Mouse (Mus musculus): ENCODE results near the gene Pde1b. TPM values are rescaled to one million over a fixed set of nuclear protein-coding genes. Genes with fewer than 3 reads are reported as not detected.
A peak's percentile ranks its signal among the peaks of the same experiment; 100 is the strongest.

The Pde1b gene
- total and polyA plus RNA-seq, 2 experiments from 2014 or later = 67.6 to 127 TPM

DNA sequence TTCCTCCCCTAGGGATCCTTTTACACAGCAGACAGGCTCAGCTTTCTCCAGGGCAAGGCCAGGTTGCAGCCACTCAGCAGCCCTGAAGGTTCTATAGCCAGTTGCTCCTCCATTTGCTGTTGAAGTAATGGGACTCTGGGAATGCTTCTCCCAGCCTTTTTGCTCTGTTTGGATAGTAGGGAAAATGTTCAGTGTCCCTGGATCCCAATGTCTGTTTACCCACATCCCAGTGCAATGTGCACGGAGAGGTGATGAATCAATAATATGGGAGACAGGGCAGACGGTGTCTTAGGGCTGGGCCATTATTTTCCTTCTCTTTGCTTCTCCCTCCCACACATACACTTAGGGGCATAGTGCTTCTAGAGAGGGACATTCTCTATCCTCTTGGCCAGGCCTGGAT lies 36.4 kb downstream of the Pde1b start:
- Histone ChIP-seq H3K27ac (no peak overlapping the region), H3K36me3 (ENCODE audit: insufficient read depth, low read length) (no peaks in the 10 kb centered on the region), H3K9me3 (ENCODE audit: low read length) (no peaks in the 10 kb centered on the region), H3K27me3 (ENCODE audit: insufficient read depth, low read length) (no peaks in the 10 kb centered on the region), H3K4me2 (ENCODE audit: low read depth, low read length) (no peak overlapping the region), H3K9ac (replicated peaks; ENCODE audit: low read length) (no peak overlapping the region), H3K4me1 (ENCODE audit: insufficient read depth, low read length) (no peaks in the 10 kb centered on the region), H3K4me3 (ENCODE audit: low read length) (no peak overlapping the region)
- DNase-seq (ENCODE audit: low spot score) (no peak), ATAC-seq (no peak)
- WGBS = 60% methylated on average over 2 of the region's 2 CpGs
- TF ChIP-seq CTCF (IDR thresholded peaks at IDR 0.05; ENCODE audit: low read depth) = no peak

- no peak overlapping the region for H3K27ac ChIP-seq
- no peaks in the 10 kb centered on the region for H3K36me3 ChIP-seq (ENCODE audit: insufficient read depth, low read length)
- no peaks in the 10 kb centered on the region for H3K27me3 ChIP-seq (ENCODE audit: insufficient read depth, low read length)
- no peak overlapping the region for H3K4me3 ChIP-seq (ENCODE audit: low read length)
- DNase-seq (ENCODE audit: low spot score) (no peak), ATAC-seq (no peak)
- H3K4me2 ChIP-seq (ENCODE audit: low read depth, low read length) = no peak overlapping the region
- WGBS = 86% methylated on average over 1 of the region's 1 CpGs
- H3K9me3 ChIP-seq (ENCODE audit: low read length) = no peaks in the 10 kb centered on the region
- no peak for TF ChIP-seq CTCF (IDR thresholded peaks at IDR 0.05; ENCODE audit: low read depth)
- no peaks in the 10 kb centered on the region for H3K4me1 ChIP-seq (ENCODE audit: insufficient read depth, low read length)
- H3K9ac ChIP-seq (replicated peaks; ENCODE audit: low read length) = no peak overlapping the region
Observed at GRCm38 (mm10) chr15:103540646-103541045, 37.8 kb downstream of the Pde1b start.

GRCm38 (mm10) chr15:103542526-103542925 lies 39.7 kb downstream of the Pde1b start:
- Histone ChIP-seq H3K27ac (no peak overlapping the region), H3K9me3 (ENCODE audit: low read length) (no peaks in the 10 kb centered on the region), H3K4me1 (ENCODE audit: insufficient read depth, low read length) (no peaks in the 10 kb centered on the region), H3K4me3 (ENCODE audit: low read length) (no peak overlapping the region), H3K9ac (replicated peaks; ENCODE audit: low read length) (no peak overlapping the region), H3K4me2 (ENCODE audit: low read depth, low read length) (no peak overlapping the region), H3K27me3 (ENCODE audit: insufficient read depth, low read length) (no peaks in the 10 kb centered on the region), H3K36me3 (ENCODE audit: insufficient read depth, low read length) (no peaks in the 10 kb centered on the region)
- TF ChIP-seq CTCF (IDR thresholded peaks at IDR 0.05; ENCODE audit: low read depth) = no peak
- no peak for DNase-seq (ENCODE audit: low spot score)
- ATAC-seq = no peak

- no peak overlapping the region for H3K9ac ChIP-seq (replicated peaks; ENCODE audit: low read length)
- H3K36me3 ChIP-seq (ENCODE audit: insufficient read depth, low read length) = no peaks in the 10 kb centered on the region
- 89% methylated on average over 3 of the region's 3 CpGs for WGBS
- TF ChIP-seq CTCF (IDR thresholded peaks at IDR 0.05; ENCODE audit: low read depth) = peak; percentile 32
- H3K27ac ChIP-seq = no peak overlapping the region
- no peaks in the 10 kb centered on the region for H3K27me3 ChIP-seq (ENCODE audit: insufficient read depth, low read length)
- no peak overlapping the region for H3K4me3 ChIP-seq (ENCODE audit: low read length)
- H3K9me3 ChIP-seq (ENCODE audit: low read length) = no peaks in the 10 kb centered on the region
- DNase-seq (ENCODE audit: low spot score) (no peak), ATAC-seq (no peak)
- H3K4me1 ChIP-seq (ENCODE audit: insufficient read depth, low read length) = no peaks in the 10 kb centered on the region
- no peak overlapping the region for H3K4me2 ChIP-seq (ENCODE audit: low read depth, low read length)
Observed at GRCm38 (mm10) chr15:103547983-103548382, 45.1 kb downstream of the Pde1b start.

- ATAC-seq = no peak
- no peaks in the 10 kb centered on the region for H3K27me3 ChIP-seq (ENCODE audit: insufficient read depth, low read length)
- TF ChIP-seq CTCF (IDR thresholded peaks at IDR 0.05; ENCODE audit: low read depth) = no peak
- H3K4me1 ChIP-seq (ENCODE audit: insufficient read depth, low read length) = no peaks in the 10 kb centered on the region
- H3K4me2 ChIP-seq (ENCODE audit: low read depth, low read length) = no peak overlapping the region
- no peak overlapping the region for H3K4me3 ChIP-seq (ENCODE audit: low read length)
- no peaks in the 10 kb centered on the region for H3K36me3 ChIP-seq (ENCODE audit: insufficient read depth, low read length)
- H3K9me3 ChIP-seq (ENCODE audit: low read length) = no peaks in the 10 kb centered on the region
- WGBS = 95% methylated on average over 1 of the region's 1 CpGs
- no peak overlapping the region for H3K27ac ChIP-seq
- no peak overlapping the region for H3K9ac ChIP-seq (replicated peaks; ENCODE audit: low read length)
- DNase-seq (ENCODE audit: low spot score) = no peak
Observed at GRCm38 (mm10) chr15:103549475-103549874, 46.6 kb downstream of the Pde1b start.

- no peak for ATAC-seq
- H3K9me3 ChIP-seq (ENCODE audit: low read length) = no peaks in the 10 kb centered on the region
- TF ChIP-seq CTCF (IDR thresholded peaks at IDR 0.05; ENCODE audit: low read depth) = no peak
Observed at GRCm38 (mm10) chr15:103551053-103551452, 48.2 kb downstream of the Pde1b start.

DNA sequence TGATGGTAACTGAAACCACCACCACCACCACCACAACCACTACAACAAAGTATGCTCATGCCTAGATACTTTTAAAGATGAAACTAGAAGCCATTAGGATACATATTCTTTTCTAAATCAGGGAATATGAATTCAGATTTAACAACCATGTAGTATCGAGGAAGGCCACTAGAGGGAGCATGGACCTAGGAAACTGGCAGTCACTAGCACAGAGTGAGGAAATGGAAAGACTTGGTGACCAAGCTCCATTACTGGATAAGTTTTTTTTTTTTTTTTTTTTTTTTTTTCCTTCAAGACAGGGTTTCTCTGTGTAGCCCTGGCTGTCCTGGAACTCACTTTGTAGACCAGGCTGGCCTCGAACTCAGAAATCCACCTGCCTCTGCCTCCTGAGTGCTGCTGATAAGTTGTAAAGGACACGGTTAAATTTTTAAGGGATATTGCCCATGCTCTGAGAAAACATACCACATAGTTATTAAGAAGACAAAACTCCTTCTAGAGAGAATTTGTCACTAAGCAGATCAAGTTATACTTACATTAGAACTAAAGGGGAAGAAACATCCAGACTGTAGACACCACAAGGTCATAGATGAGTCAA lies 49.4 kb downstream of the Pde1b start:
- Histone ChIP-seq H3K27ac (no peak overlapping the region), H3K9ac (replicated peaks; ENCODE audit: low read length) (no peak overlapping the region), H3K4me1 (ENCODE audit: insufficient read depth, low read length) (no peaks in the 10 kb centered on the region), H3K4me2 (ENCODE audit: low read depth, low read length) (no peak overlapping the region), H3K27me3 (ENCODE audit: insufficient read depth, low read length) (no peaks in the 10 kb centered on the region), H3K9me3 (ENCODE audit: low read length) (no peaks in the 10 kb centered on the region), H3K36me3 (ENCODE audit: insufficient read depth, low read length) (no peaks in the 10 kb centered on the region), H3K4me3 (ENCODE audit: low read length) (no peak overlapping the region)
- ATAC-seq (peak; percentile 66; the same call in 1 of the 2 replicates), DNase-seq (ENCODE audit: low spot score) (peak; percentile 87)
- WGBS = 45% methylated on average over 3 of the region's 3 CpGs
- TF ChIP-seq CTCF (IDR thresholded peaks at IDR 0.05; ENCODE audit: low read depth) = peak; percentile 88

More at GRCm38 (mm10) chr15:103551053-103551452, 48.2 kb downstream of the Pde1b start:
- Histone ChIP-seq H3K27me3 (ENCODE audit: insufficient read depth, low read length) (no peaks in the 10 kb centered on the region), H3K4me3 (ENCODE audit: low read length) (no peak overlapping the region), H3K36me3 (ENCODE audit: insufficient read depth, low read length) (no peaks in the 10 kb centered on the region), H3K9ac (replicated peaks; ENCODE audit: low read length) (no peak overlapping the region), H3K4me1 (ENCODE audit: insufficient read depth, low read length) (no peaks in the 10 kb centered on the region), H3K4me2 (ENCODE audit: low read depth, low read length) (no peak overlapping the region), H3K27ac (no peak overlapping the region)
- no peak for DNase-seq (ENCODE audit: low spot score)
- WGBS = 26% methylated on average over 1 of the region's 1 CpGs
